Mouse (Mus musculus): ENCODE data around the gene Zscan12. TPM values are rescaled to one million over a fixed set of nuclear protein-coding genes. Genes with fewer than 3 reads are reported as not detected.
A peak's percentile ranks its signal among the peaks of the same experiment; 100 is the strongest.

The Zscan12 gene
- polyA plus RNA-seq, 1 experiment from 2014 or later: 10.1 TPM

DNA sequence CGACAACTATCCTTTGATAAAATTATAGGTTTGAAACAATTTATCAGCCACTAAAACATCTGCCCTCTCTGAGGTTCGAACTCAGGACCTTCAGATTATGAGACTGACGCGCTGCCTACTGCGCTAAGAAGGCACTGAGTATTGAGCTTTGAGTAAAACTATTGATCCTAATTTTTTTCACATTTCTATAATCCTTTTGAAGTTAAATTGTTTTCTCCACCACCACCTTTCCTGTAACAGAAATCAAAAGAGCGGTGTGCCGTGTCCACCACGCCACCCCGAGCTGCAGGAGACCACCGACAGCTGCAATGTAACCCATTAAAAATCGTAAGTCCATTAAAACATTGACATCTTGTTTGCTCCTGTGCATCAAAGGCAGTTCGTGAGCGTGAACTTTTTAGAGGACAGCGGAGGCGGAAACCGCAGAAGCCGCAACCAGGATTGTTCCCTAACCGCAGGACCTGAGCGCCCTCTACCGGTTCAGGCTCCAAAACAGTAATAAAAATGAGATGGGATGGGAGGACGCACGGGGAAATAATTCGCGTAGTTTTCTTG, 35.9 kb upstream of the Zscan12 start:
- Histone ChIP-seq H3K9ac (ENCODE audit: low read length) (0 out of 2 replicates have a peak overlapping the region, but pooled peaks have one; percentile 20), H3K9me3 (ENCODE audit: control insufficient read depth, low read length) (no peaks in the 10 kb centered on the region), H3K27me3 (replicated peaks; ENCODE audit: control insufficient read depth, insufficient read depth, low read length) (no peaks in the 10 kb centered on the region), H3K27ac (ENCODE audit: low read depth) (no peak overlapping the region), H3K4me2 (ENCODE audit: low read length) (peak overlapping the region; percentile 84), H3K4me1 (replicated peaks; ENCODE audit: control insufficient read depth, insufficient read depth, low read length) (peaks cover 13% of the 10 kb centered on the region; the same call in 1 of the 2 replicates), H3K36me3 (ENCODE audit: control insufficient read depth, insufficient read depth, low read length) (no peaks in the 10 kb centered on the region), H3K4me3 (ENCODE audit: low read depth, low read length) (peak overlapping the region; percentile 48)
- DNase-seq (ENCODE audit: low spot score): peak; percentile 95
- peak; percentile 67; the same call in 1 of the 2 replicates for ATAC-seq (replicated peaks; ENCODE audit: low FRiP score, low TSS enrichment, low read depth)
- WGBS: under 1% methylated on average over 24 of the region's 24 CpGs

DNA sequence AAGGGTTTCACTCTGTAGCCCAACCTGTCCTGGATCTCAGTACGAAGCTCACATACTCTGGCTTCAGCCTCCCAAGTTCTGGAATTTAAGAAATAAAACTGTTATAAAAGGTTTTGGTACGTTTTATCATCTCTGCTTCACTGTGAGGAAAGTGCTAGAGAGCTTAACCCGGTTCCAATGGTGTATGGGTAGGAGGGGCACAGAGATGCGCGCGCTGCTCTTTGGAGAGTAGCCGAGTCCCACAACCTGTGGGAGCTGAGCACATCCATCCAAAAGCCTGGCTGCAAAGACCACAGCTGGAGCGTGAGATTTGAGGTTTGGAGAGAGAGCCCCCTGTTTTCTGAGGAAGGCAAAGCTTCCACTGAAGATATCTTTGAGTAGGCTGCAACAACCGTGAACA, 35.2 kb upstream of the Zscan12 start:
- ATAC-seq (replicated peaks; ENCODE audit: low FRiP score, low TSS enrichment, low read depth) (0 out of 2 replicates have a peak, but pooled peaks have one; percentile 51), DNase-seq (ENCODE audit: low spot score) (peak; percentile 67)
- peak overlapping the region; percentile 20; the same call in 1 of the 2 replicates for H3K9ac ChIP-seq (ENCODE audit: low read length)
- H3K36me3 ChIP-seq (ENCODE audit: control insufficient read depth, insufficient read depth, low read length): no peaks in the 10 kb centered on the region
- H3K9me3 ChIP-seq (ENCODE audit: control insufficient read depth, low read length): no peaks in the 10 kb centered on the region
- H3K4me1 ChIP-seq (replicated peaks; ENCODE audit: control insufficient read depth, insufficient read depth, low read length): peaks cover 10% of the 10 kb centered on the region; the same call in 1 of the 2 replicates
- peak overlapping the region; percentile 48 for H3K4me3 ChIP-seq (ENCODE audit: low read depth, low read length)
- H3K27me3 ChIP-seq (replicated peaks; ENCODE audit: control insufficient read depth, insufficient read depth, low read length): no peaks in the 10 kb centered on the region
- H3K27ac ChIP-seq (ENCODE audit: low read depth): no peak overlapping the region
- peak overlapping the region; percentile 84 for H3K4me2 ChIP-seq (ENCODE audit: low read length)
- under 1% methylated on average over 9 of the region's 9 CpGs for WGBS

DNA sequence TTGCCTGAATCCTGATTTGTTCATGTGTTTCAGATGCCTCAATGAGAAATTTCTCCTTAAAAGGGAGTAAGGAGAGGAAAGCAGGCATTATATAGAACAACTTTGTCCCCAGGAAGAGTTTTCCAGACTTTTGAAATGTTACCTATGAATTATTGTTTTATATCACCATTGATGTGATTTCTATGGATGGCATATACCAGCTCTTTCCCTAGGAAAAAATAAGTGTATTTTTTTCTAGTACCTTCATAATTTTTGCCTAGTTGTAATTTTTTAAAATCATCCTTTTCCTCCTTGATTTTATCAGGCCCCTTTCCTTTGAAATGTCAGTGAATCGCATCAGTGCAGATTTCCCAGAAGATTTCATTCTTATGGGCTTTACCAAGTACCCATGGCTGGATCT, 16.0 kb upstream of the Zscan12 start, which contains the start of gene Olfr1367:
Olfr1367 (plus strand) TSS at position 301 of the 400 bp plus-strand sequence.
- no peaks in the 10 kb centered on the region for H3K4me1 ChIP-seq (replicated peaks; ENCODE audit: control insufficient read depth, insufficient read depth, low read length)
- no peak within 1 kb of the TSS for H3K4me3 ChIP-seq (ENCODE audit: low read depth, low read length)
- H3K27ac ChIP-seq (ENCODE audit: low read depth): no peak within 1 kb of the TSS
- H3K9ac ChIP-seq (ENCODE audit: low read length): no peak within 1 kb of the TSS
- ATAC-seq (replicated peaks; ENCODE audit: low FRiP score, low TSS enrichment, low read depth) (no peak), DNase-seq (ENCODE audit: low spot score) (no peak)
- WGBS: 93% methylated on average over 1 of the region's 1 CpGs
- no peaks in the 10 kb centered on the region for H3K9me3 ChIP-seq (ENCODE audit: control insufficient read depth, low read length)
- H3K4me2 ChIP-seq (ENCODE audit: low read length): no peak within 1 kb of the TSS
- H3K36me3 ChIP-seq (ENCODE audit: control insufficient read depth, insufficient read depth, low read length): no peaks in the 10 kb centered on the region
- no peaks in the 10 kb centered on the region for H3K27me3 ChIP-seq (replicated peaks; ENCODE audit: control insufficient read depth, insufficient read depth, low read length)

DNA sequence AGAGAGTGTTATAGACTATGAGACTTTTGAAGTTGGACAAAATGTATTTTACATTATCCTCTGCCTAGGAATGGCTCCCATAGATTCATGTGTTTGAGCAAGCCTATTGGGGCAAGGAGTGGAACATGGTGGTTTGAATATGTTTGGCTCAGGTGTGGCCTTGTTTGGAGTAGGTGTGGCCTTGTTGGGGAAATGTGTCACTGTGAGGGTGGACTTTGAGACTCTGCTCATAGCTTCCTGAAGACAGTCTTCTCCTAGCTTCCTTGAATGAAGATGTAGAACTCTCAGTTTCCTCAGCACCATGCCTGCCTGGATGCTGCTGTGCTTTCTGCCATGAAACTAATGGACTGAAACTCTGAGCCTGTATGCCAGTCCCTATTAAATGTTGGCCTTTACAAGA, 12.0 kb upstream of the Zscan12 start:
- DNase-seq (ENCODE audit: low spot score): no peak
- no peak for ATAC-seq (replicated peaks; ENCODE audit: low FRiP score, low TSS enrichment, low read depth)
- no peak overlapping the region for H3K9ac ChIP-seq (ENCODE audit: low read length)

DNA sequence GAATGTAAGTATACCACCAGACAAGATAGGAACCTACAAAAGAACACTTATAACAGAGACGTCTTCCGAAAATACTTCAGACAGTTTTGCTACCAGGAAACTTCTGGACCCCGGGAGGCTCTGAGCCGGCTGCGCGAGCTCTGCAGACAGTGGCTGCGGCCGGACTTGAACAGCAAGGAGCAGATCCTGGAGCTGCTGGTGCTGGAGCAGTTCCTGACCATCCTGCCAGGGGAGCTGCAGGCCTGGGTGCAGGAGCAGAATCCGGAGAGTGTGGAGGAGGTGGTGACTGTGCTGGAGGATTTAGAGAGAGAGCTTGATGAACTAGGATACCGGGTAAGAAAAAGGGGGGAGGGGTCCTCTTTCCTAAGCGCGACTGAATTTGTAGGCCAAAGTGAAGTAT, 1.1 kb downstream of the Zscan12 start:
- Histone ChIP-seq H3K4me1 (replicated peaks; ENCODE audit: control insufficient read depth, insufficient read depth, low read length) (peaks cover 21% of the 10 kb centered on the region), H3K27me3 (replicated peaks; ENCODE audit: control insufficient read depth, insufficient read depth, low read length) (no peaks in the 10 kb centered on the region), H3K4me3 (ENCODE audit: low read depth, low read length) (peak overlapping the region; percentile 58), H3K36me3 (ENCODE audit: control insufficient read depth, insufficient read depth, low read length) (peaks cover 32% of the 10 kb centered on the region), H3K9ac (ENCODE audit: low read length) (peak overlapping the region; percentile 76; the same call in 1 of the 2 replicates), H3K9me3 (ENCODE audit: control insufficient read depth, low read length) (no peaks in the 10 kb centered on the region), H3K27ac (ENCODE audit: low read depth) (no peak overlapping the region), H3K4me2 (ENCODE audit: low read length) (peak overlapping the region; percentile 79)
- DNase-seq (ENCODE audit: low spot score) (no peak), ATAC-seq (replicated peaks; ENCODE audit: low FRiP score, low TSS enrichment, low read depth) (no peak)
- 63% methylated on average over 12 of the region's 12 CpGs for WGBS

More for the DNA sequence above, 12.0 kb upstream of the Zscan12 start:
- Histone ChIP-seq H3K9me3 (ENCODE audit: control insufficient read depth, low read length) (no peaks in the 10 kb centered on the region), H3K27me3 (replicated peaks; ENCODE audit: control insufficient read depth, insufficient read depth, low read length) (no peaks in the 10 kb centered on the region), H3K27ac (ENCODE audit: low read depth) (no peak overlapping the region), H3K36me3 (ENCODE audit: control insufficient read depth, insufficient read depth, low read length) (no peaks in the 10 kb centered on the region), H3K4me3 (ENCODE audit: low read depth, low read length) (no peak overlapping the region), H3K4me1 (replicated peaks; ENCODE audit: control insufficient read depth, insufficient read depth, low read length) (no peaks in the 10 kb centered on the region), H3K4me2 (ENCODE audit: low read length) (no peak overlapping the region)

DNA sequence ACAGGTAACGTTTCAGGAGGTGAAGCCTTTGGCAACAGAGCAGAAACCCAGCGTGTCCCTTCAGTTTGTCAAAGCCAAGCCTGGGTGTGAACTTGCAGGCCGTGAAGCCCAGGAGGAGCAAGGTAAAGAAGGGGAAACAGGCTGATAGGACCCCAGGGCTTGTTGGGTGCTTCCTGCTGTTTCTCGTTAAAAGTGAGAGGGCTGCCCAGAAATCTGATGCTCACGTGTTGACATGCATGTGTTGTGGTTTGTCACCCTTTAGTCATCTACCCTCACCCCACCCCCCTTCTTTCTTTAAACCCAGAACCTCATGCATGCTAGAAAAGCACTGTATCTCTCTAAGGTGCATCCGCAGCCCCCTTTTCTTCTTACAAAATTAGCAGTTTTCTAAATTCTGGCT, 4.0 kb downstream of the Zscan12 start:
- Histone ChIP-seq H3K4me1 (replicated peaks; ENCODE audit: control insufficient read depth, insufficient read depth, low read length) (peaks cover 21% of the 10 kb centered on the region), H3K9ac (ENCODE audit: low read length) (no peak overlapping the region), H3K9me3 (ENCODE audit: control insufficient read depth, low read length) (no peaks in the 10 kb centered on the region), H3K36me3 (ENCODE audit: control insufficient read depth, insufficient read depth, low read length) (peaks cover 56% of the 10 kb centered on the region), H3K4me3 (ENCODE audit: low read depth, low read length) (no peak overlapping the region), H3K27me3 (replicated peaks; ENCODE audit: control insufficient read depth, insufficient read depth, low read length) (no peaks in the 10 kb centered on the region), H3K27ac (ENCODE audit: low read depth) (no peak overlapping the region), H3K4me2 (ENCODE audit: low read length) (no peak overlapping the region)
- DNase-seq (ENCODE audit: low spot score): no peak
- ATAC-seq (replicated peaks; ENCODE audit: low FRiP score, low TSS enrichment, low read depth): no peak
- 77% methylated on average over 6 of the region's 6 CpGs for WGBS

DNA sequence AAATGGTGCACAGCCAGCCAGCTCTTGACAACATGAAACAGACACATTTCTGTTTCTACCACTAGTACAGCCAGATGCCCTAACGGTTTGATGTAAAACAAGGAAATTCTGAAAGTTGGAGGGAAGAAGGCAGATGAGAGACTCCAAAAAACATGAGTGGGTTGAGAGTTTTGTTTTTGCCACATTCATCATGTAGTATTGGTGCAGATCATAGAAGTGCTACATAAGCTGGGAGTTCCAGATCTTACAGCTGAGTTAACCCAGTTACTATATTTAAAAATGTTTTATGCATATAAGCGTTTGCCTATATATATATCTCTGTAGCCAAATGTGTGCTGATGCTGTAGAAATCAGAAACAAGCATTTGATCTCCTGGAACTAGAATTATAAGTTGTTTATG, 10.1 kb downstream of the Zscan12 start:
- no peaks in the 10 kb centered on the region for H3K27me3 ChIP-seq (replicated peaks; ENCODE audit: control insufficient read depth, insufficient read depth, low read length)
- no peak overlapping the region for H3K4me2 ChIP-seq (ENCODE audit: low read length)
- ATAC-seq (replicated peaks; ENCODE audit: low FRiP score, low TSS enrichment, low read depth) (no peak), DNase-seq (ENCODE audit: low spot score) (no peak)
- H3K4me1 ChIP-seq (replicated peaks; ENCODE audit: control insufficient read depth, insufficient read depth, low read length): no peaks in the 10 kb centered on the region
- WGBS: 83% methylated on average over 2 of the region's 2 CpGs
- H3K4me3 ChIP-seq (ENCODE audit: low read depth, low read length): no peak overlapping the region
- H3K27ac ChIP-seq (ENCODE audit: low read depth): no peak overlapping the region
- no peaks in the 10 kb centered on the region for H3K9me3 ChIP-seq (ENCODE audit: control insufficient read depth, low read length)
- no peak overlapping the region for H3K9ac ChIP-seq (ENCODE audit: low read length)
- peaks cover 36% of the 10 kb centered on the region for H3K36me3 ChIP-seq (ENCODE audit: control insufficient read depth, insufficient read depth, low read length)

DNA sequence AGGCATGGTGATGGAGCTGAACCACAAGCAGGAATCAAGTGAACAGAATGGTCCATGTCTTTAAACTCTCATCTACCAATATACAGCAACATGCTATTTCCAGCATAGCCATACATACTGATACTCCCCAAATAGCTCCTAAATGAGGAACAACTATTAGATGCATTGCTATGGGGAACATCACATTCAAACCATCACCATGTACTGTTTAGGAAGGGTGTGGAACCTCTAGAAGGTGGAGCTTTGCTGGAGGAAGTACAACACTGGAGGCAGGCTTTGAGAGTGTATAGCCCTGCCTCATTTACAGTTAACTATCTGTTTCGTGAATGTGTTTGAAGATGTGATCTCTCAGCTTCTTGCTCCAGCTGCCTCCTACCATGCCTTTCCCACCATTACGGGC, 15.2 kb downstream of the Zscan12 start:
- DNase-seq (ENCODE audit: low spot score) (no peak), ATAC-seq (replicated peaks; ENCODE audit: low FRiP score, low TSS enrichment, low read depth) (no peak)
- H3K4me1 ChIP-seq (replicated peaks; ENCODE audit: control insufficient read depth, insufficient read depth, low read length): no peaks in the 10 kb centered on the region
- H3K4me2 ChIP-seq (ENCODE audit: low read length): no peak overlapping the region
- H3K9ac ChIP-seq (ENCODE audit: low read length): no peak overlapping the region
- no peaks in the 10 kb centered on the region for H3K9me3 ChIP-seq (ENCODE audit: control insufficient read depth, low read length)
- no peaks in the 10 kb centered on the region for H3K27me3 ChIP-seq (replicated peaks; ENCODE audit: control insufficient read depth, insufficient read depth, low read length)
- no peak overlapping the region for H3K4me3 ChIP-seq (ENCODE audit: low read depth, low read length)
- no peak overlapping the region for H3K27ac ChIP-seq (ENCODE audit: low read depth)
- 0 out of 2 replicates have a peak, but pooled peaks cover 3% of the 10 kb centered on the region for H3K36me3 ChIP-seq (ENCODE audit: control insufficient read depth, insufficient read depth, low read length)
- WGBS: 79% methylated on average over 2 of the region's 2 CpGs

DNA sequence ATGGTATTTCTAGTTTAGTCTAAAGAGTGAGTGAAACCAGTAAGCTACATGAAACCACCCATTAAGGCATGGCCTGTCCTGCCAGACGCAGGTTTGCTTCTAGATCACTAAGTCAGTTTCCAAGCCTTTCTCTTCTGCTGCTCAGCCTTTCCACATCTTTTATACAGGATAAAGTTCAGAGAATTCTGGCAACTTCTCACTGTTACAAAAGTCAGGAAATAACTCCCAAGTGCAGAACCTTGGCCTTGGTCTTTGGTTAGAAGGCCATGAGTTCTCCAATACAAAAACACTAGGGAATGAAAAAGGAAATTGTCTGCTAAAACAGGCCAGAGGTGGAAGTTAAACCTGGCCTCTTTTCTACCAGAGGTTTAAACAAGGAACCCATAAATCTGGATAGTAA, 32.6 kb downstream of the Zscan12 start:
- ATAC-seq (replicated peaks; ENCODE audit: low FRiP score, low TSS enrichment, low read depth): no peak
- no peak for DNase-seq (ENCODE audit: low spot score)
- Histone ChIP-seq H3K4me3 (ENCODE audit: low read depth, low read length) (no peak overlapping the region), H3K27me3 (replicated peaks; ENCODE audit: control insufficient read depth, insufficient read depth, low read length) (no peaks in the 10 kb centered on the region), H3K9ac (ENCODE audit: low read length) (no peak overlapping the region), H3K27ac (ENCODE audit: low read depth) (no peak overlapping the region), H3K4me2 (ENCODE audit: low read length) (no peak overlapping the region), H3K4me1 (replicated peaks; ENCODE audit: control insufficient read depth, insufficient read depth, low read length) (no peaks in the 10 kb centered on the region), H3K36me3 (ENCODE audit: control insufficient read depth, insufficient read depth, low read length) (peaks cover 69% of the 10 kb centered on the region), H3K9me3 (ENCODE audit: control insufficient read depth, low read length) (no peaks in the 10 kb centered on the region)
- WGBS: 95% methylated on average over 1 of the region's 1 CpGs
